Mouse (Mus musculus) MEL (cell line): ENCODE data around the gene Gm6040.

Experiments used
- POLR2A ChIP-seq, 2 experiments: IDR thresholded peaks; 2 replicates each; pipeline ENCODE4 v1.6.1; 2011 to 2012; ENCODE audit warnings: low read length in 2 of 2, mild to moderate bottlenecking in 2 of 2, control low read depth in 1 of 2, improper control_type of control experiment in 1 of 2, low read depth in 1 of 2, moderate library complexity in 1 of 2; ENCODE audit not compliant: control insufficient read depth in 1 of 2, insufficient read depth in 1 of 2, poor library complexity in 1 of 2
- ZC3H11A ChIP-seq: IDR thresholded peaks from 2 replicates; pipeline ENCODE4 v1.6.1; 2012; ENCODE audit warnings: low read depth, mild to moderate bottlenecking, inconsistent platforms, low read length, improper control_type of control experiment

DNA sequence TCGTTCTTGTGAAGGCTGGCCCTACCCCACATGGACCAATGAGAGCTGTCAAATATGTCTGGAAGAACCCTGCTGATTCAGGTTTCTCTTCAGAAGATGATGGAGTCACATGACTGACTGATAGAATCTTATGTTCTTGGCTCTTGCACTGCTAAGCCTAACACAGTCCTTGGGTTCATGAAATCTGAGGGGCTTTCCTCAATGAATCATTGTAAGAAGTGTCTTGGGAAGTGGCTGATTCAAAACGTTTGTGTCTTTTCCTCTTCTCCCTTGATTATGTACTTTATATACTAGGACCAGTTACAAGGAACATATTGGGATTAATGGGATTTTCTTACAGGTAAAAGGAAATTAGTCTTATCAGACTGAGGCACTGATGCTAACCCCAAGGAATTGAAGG is 19.3 kb downstream of the Gm6040 start, which contains the start of gene Gm15056:
- TF ChIP-seq ZC3H11A: no peak
- no peak for TF ChIP-seq POLR2A (IDR thresholded peaks at IDR 0.05; ENCODE audit: control insufficient read depth in 1 of 2, insufficient read depth in 1 of 2, low read depth in 1 of 2, low read length in 2 of 2, poor library complexity in 1 of 2)
